Mouse (Mus musculus) kidney, embryonic 16.5 days (tissue): Measurements from ENCODE around the gene Twsg1. TPM values are rescaled to one million over a fixed set of nuclear protein-coding genes. Genes with fewer than 3 reads are reported as not detected.
"Not testable (repeated sequence)": the region's sequence is repeated elsewhere in the genome, so short reads cannot be mapped to it uniquely, and the experiment has no call there.

ENCODE experiments used
- ATAC-seq: fragments of 200-750 bp; cut with Nextera tagmentation; 2 replicates; pipeline ENCODE4 v1.8.0; 2017; ENCODE audit warnings: moderate TSS enrichment; ENCODE audit not compliant: low FRiP score, low TSS enrichment
- H3K27ac ChIP-seq: fragments of 300-500 bp; sonication (generic); 2 replicates; pipeline ENCODE4 v1.5.1; 2014; ENCODE audit warnings: low read length
- H3K27me3 ChIP-seq: fragments of 300-500 bp; sonication (generic); 2 replicates; pipeline ENCODE4 v1.6.1; 2014; ENCODE audit warnings: low read length, control low read depth, mixed read lengths; ENCODE audit not compliant: insufficient read depth
- H3K36me3 ChIP-seq: fragments of 300-500 bp; sonication (generic); 2 replicates; pipeline ENCODE4 v1.6.1; 2014; ENCODE audit warnings: low read length, control low read depth, mixed read lengths; ENCODE audit not compliant: insufficient read depth
- H3K4me1 ChIP-seq: fragments of 300-500 bp; sonication (generic); 2 replicates; pipeline ENCODE4 v1.6.1; 2014; ENCODE audit warnings: low read length, control low read depth, mixed read lengths; ENCODE audit not compliant: insufficient read depth
- H3K4me2 ChIP-seq: fragments of 300-500 bp; sonication (generic); replicated peaks from 2 replicates; pipeline ENCODE4 v1.6.1; 2014; ENCODE audit warnings: low read depth, low read length
- H3K4me3 ChIP-seq: fragments of 300-500 bp; sonication (generic); 2 replicates; pipeline ENCODE4 v1.5.1; 2014; ENCODE audit warnings: mild to moderate bottlenecking, low read length
- H3K9ac ChIP-seq: fragments of 300-500 bp; sonication (generic); replicated peaks from 2 replicates; pipeline ENCODE4 v1.6.1; 2014; ENCODE audit warnings: low read length
- H3K9me3 ChIP-seq: fragments of 300-500 bp; sonication (generic); 2 replicates; pipeline ENCODE4 v1.6.1; 2016; ENCODE audit warnings: low read length, control low read depth
- WGBS: fragments of 180-500 bp; shearing (Covaris S2); extraction: QIAGEN DNeasy Blood & Tissue Kit; methylation state at CpG from one replicate; pipeline ENCODE4 v1.1.7; 2014; 5-methylcytosine and 5-hydroxymethylcytosine counted together
- polyA plus RNA-seq: library from polyadenylated mRNA; unstranded; fragments of >200 nt; fragmentation: Nextera tagmentation; extraction: Ambion mirVana; gene quantifications from 2 replicates; pipeline ENCODE4 v1.2.1, GENCODE M21; 2015

Twsg1 gene
- polyA plus RNA-seq: 131 and 136 TPM in 2 replicates

GRCm38 (mm10) chr17:65950622-65951404 is at the start of gene Twsg1:
Twsg1 (minus strand) TSS chr17:65951226.
- peaks cover 28% of the 10 kb centered on the region for H3K36me3 ChIP-seq
- no peaks in the 10 kb centered on the region for H3K27me3 ChIP-seq
- H3K4me3 ChIP-seq: peak within 1 kb of the TSS; percentile 95
- H3K4me1 ChIP-seq: peaks cover 11% of the 10 kb centered on the region; the same call in 1 of the 2 replicates
- H3K27ac ChIP-seq: peak within 1 kb of the TSS; percentile 90
- under 1% methylated on average over 57 of the region's 87 CpGs for WGBS
- peak within 1 kb of the TSS; percentile 54 for H3K4me2 ChIP-seq
- H3K9ac ChIP-seq: peak within 1 kb of the TSS; percentile 95
- ATAC-seq: peak; percentile 98
- H3K9me3 ChIP-seq: no peaks in the 10 kb centered on the region

GRCm38 (mm10) chr17:65988151-65988820 is 37.3 kb upstream of the Twsg1 start:
- H3K27me3 ChIP-seq: no peaks in the 10 kb centered on the region
- H3K4me1 ChIP-seq: no peaks in the 10 kb centered on the region
- no peak overlapping the region for H3K27ac ChIP-seq
- H3K9ac ChIP-seq: no peak overlapping the region
- 90% methylated on average over 3 of the region's 3 CpGs for WGBS
- 0 out of 2 replicates have a peak, but pooled peaks cover 4% of the 10 kb centered on the region for H3K36me3 ChIP-seq
- H3K4me3 ChIP-seq: no peak overlapping the region
- ATAC-seq: no peak
- H3K4me2 ChIP-seq: no peak overlapping the region
- H3K9me3 ChIP-seq: no peaks in the 10 kb centered on the region

- not testable (repeated sequence) for H3K4me2 ChIP-seq, H3K4me1 ChIP-seq, H3K27me3 ChIP-seq, H3K9ac ChIP-seq, ATAC-seq, H3K4me3 ChIP-seq, H3K27ac ChIP-seq, H3K9me3 ChIP-seq, H3K36me3 ChIP-seq
Observed at GRCm38 (mm10) chr17:65976720-65977119, 25.7 kb upstream of the Twsg1 start.

DNA sequence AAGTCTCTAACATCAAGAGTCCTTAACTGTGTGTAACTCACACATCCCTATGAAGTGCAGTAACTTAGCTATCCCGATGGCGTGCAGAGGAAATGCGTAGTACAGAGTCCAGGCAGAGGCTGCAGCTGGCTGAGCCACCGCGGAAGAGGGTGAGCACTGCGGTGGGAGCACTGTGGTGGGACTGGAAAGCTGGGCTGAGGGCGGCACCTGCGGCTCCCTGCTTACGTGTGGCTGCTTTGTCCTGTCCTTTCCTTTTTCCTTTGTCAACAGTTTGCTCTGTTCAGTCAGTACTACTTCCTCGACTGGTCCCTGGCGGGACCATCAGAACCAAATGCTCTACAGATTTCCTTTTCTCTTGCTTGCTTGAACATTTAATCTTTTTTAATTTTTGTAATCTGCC is 16.7 kb upstream of the Twsg1 start:
- Histone ChIP-seq H3K4me3 (no peak overlapping the region), H3K27me3 (no peaks in the 10 kb centered on the region), H3K36me3 (no peaks in the 10 kb centered on the region), H3K4me2 (no peak overlapping the region), H3K27ac (no peak overlapping the region), H3K9me3 (no peaks in the 10 kb centered on the region), H3K9ac (no peak overlapping the region), H3K4me1 (no peaks in the 10 kb centered on the region)
- no peak for ATAC-seq
- 76% methylated on average over 11 of the region's 11 CpGs for WGBS

DNA sequence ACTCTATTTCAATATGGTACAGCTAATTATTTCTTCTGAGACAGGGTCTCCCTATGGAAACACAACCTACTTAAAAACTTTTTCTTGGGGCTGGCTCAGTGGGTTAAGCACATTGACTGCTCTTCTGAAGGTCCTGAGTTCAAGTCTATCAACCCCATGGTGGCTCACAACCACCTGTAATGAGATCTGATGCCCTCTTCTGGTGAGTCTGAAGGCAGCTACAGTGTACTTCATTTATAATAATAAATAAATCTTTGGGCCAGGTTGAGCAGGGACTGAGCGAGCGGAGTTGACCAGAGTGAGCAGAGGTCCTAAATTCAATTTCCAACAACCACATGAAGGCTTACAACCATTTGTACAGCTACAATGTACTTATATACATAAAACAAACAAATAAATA is 11.2 kb upstream of the Twsg1 start:
- Histone ChIP-seq H3K4me1 (peaks cover 10% of the 10 kb centered on the region), H3K9me3 (no peaks in the 10 kb centered on the region), H3K36me3 (no peaks in the 10 kb centered on the region), H3K4me3 (no peak overlapping the region), H3K27me3 (no peaks in the 10 kb centered on the region), H3K4me2 (no peak overlapping the region), H3K27ac (no peak overlapping the region), H3K9ac (no peak overlapping the region)
- ATAC-seq: no peak
- 88% methylated on average over 2 of the region's 2 CpGs for WGBS

DNA sequence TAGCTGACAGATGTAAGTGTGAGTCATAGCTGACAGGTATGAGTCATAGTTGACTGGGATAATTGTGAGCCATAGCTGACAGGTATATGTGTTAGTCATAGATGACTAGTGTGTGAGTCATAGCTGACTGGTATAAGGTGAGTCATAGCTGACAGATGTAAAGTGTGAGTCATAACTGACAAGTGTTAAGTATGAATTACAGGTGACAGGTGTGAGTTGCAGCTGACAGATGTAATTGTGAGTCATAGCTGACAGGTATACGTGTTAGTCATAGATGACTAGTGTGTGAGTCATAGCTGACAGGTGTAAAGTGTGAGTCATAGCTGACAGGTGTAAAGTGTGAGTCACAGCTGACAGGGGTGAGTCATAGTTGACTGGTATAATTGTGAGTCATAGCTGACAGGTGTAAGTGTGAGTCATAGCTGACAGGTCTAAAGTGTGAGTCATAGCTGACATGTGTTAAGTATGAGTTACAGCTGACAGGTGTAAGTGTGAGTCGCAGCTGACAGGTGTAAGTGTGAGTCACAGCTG is 10.6 kb upstream of the Twsg1 start:
- WGBS: 86% methylated on average over 2 of the region's 2 CpGs
- H3K4me3 ChIP-seq: no peak overlapping the region
- no peaks in the 10 kb centered on the region for H3K27me3 ChIP-seq
- no peaks in the 10 kb centered on the region for H3K9me3 ChIP-seq
- ATAC-seq: no peak
- H3K4me2 ChIP-seq: no peak overlapping the region
- H3K9ac ChIP-seq: no peak overlapping the region
- no peaks in the 10 kb centered on the region for H3K36me3 ChIP-seq
- peaks cover 16% of the 10 kb centered on the region for H3K4me1 ChIP-seq
- no peak overlapping the region for H3K27ac ChIP-seq

DNA sequence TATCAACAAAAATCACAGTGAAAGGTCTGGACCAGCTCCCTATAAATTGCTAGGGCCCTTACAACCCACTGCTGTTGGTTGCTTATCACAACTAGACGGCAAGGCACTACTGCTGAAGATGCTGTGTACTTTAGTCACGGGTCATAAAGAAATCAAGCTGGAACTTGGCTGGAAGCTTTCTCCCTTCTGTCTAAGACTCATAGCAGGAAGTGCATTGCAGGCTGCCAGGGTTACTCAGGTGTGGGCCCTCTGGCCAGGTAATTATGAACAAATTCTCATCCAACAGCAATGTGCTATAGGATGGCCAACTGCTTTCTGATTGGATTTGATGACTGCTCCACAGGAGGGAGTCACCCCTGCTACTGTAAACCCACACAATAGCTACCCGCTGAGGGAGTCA is 8.0 kb upstream of the Twsg1 start:
- H3K4me3 ChIP-seq: no peak overlapping the region
- H3K9ac ChIP-seq: no peak overlapping the region
- H3K27me3 ChIP-seq: no peaks in the 10 kb centered on the region
- no peaks in the 10 kb centered on the region for H3K9me3 ChIP-seq
- H3K4me2 ChIP-seq: no peak overlapping the region
- peaks cover 17% of the 10 kb centered on the region for H3K4me1 ChIP-seq
- no peaks in the 10 kb centered on the region for H3K36me3 ChIP-seq
- peak; percentile 32; the same call in 1 of the 2 replicates for ATAC-seq
- 39% methylated on average over 3 of the region's 3 CpGs for WGBS
- H3K27ac ChIP-seq: no peak overlapping the region; the same call in 1 of the 2 replicates

- Histone ChIP-seq H3K4me2 (no peak overlapping the region), H3K9ac (no peak overlapping the region), H3K4me3 (no peak overlapping the region), H3K9me3 (no peaks in the 10 kb centered on the region), H3K27ac (no peak overlapping the region; the same call in 1 of the 2 replicates), H3K4me1 (peaks cover 17% of the 10 kb centered on the region), H3K27me3 (no peaks in the 10 kb centered on the region), H3K36me3 (no peaks in the 10 kb centered on the region)
- 82% methylated on average over 1 of the region's 1 CpGs for WGBS
- ATAC-seq: no peak
Observed at GRCm38 (mm10) chr17:65958366-65958765, 7.3 kb upstream of the Twsg1 start.

- ATAC-seq: peak; percentile 44; the same call in 1 of the 2 replicates
- WGBS: 66% methylated on average over 8 of the region's 8 CpGs
- Histone ChIP-seq H3K36me3 (no peaks in the 10 kb centered on the region), H3K27me3 (no peaks in the 10 kb centered on the region), H3K4me1 (peaks cover 17% of the 10 kb centered on the region), H3K4me2 (no peak overlapping the region), H3K27ac (peak overlapping the region; percentile 73), H3K9me3 (no peaks in the 10 kb centered on the region), H3K4me3 (no peak overlapping the region), H3K9ac (no peak overlapping the region)
Observed at GRCm38 (mm10) chr17:65957782-65958325, 6.8 kb upstream of the Twsg1 start.
